Mouse (Mus musculus) v-Abl transformed pro-B cells (cell line): ENCODE measurements around the gene Sfxn2.

ENCODE experiments used
- in situ Hi-C, 2 experiments: fragments of 400-800 bp; cut with MboI; formaldehyde crosslinking; loops; one replicate each; pipeline ENCODE4 v1.15.1; 2025; ENCODE audit not compliant: unreplicated experiment in 2 of 2

The Sfxn2 gene

GRCm38 (mm10) chr19:46598187-46598586 lies 25.0 kb downstream of the Sfxn2 start:
- in situ Hi-C loops = no loop called here

GRCm38 (mm10) chr19:46598720-46599252 lies 25.6 kb downstream of the Sfxn2 start, which contains the start of gene Wbp1l:
Gene Wbp1l, plus strand, starts transcription at chr19:46599084.
- in situ Hi-C loops = no loop called here

DNA sequence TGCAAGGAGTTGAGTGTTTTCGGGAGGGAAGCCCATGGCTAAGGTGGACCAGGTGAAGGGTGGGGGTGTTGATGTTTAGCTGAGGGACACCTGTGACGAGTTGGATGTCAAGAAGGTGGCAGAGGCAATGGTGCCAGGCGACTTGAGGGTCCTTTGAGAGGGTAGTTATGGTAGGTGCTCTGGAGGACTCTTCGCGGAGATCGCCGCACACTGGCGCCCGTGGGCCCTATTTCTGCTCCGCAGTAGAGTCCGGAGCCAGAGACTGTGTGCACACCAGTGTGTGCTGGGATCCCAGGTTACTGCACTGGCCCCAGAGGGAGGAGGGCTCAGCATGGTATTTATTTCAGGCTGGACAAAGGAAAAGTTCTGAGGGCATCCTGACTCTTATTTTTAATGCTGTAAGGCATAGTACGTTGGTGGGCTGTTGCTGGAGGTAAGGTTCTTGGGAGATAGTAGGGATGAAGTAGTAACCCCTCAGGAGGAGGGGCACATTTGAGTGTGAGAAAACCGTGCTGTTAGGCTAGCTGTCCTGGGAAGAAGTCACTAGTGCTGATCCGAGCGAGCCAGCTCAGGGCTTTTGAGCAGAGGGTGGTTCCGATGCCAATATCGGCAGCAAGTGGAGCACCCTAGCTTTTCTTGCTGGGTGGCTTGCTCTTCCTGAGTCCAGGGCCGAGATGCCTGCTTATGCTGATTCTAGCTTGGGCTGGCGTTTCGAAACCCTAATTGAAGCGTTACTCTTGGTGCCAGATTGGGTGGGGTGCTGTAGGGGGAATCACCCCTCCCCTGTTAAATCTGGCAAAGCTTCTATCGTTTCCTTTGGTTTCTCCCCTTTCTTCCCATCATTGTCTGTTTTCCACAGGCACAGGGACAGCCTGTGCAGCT lies 26.5 kb downstream of the Sfxn2 start:
- in situ Hi-C loops = no loop called here

GRCm38 (mm10) chr19:46600371-46600770 lies 27.2 kb downstream of the Sfxn2 start:
- in situ Hi-C loops = no loop called here

DNA sequence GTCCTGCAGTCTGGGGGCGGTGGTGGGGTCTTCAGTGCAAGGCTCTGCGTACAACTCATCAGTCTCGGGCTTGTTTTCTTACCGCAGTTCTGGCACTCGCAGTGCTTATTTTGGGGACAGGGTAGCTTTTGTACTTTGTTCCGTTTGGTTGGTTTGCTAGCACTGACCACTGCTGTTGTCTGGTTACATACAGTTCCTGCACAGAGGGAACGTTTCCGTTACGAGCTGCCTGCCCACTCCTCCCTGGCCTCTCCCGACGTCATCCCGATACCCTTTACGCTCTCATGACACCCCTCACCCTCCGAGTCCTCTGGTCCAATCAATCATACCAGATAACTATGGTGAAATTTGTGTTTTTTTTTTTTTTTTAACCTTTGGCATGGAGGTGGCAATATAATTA lies 28.3 kb downstream of the Sfxn2 start:
- in situ Hi-C loops = no loop called here

DNA sequence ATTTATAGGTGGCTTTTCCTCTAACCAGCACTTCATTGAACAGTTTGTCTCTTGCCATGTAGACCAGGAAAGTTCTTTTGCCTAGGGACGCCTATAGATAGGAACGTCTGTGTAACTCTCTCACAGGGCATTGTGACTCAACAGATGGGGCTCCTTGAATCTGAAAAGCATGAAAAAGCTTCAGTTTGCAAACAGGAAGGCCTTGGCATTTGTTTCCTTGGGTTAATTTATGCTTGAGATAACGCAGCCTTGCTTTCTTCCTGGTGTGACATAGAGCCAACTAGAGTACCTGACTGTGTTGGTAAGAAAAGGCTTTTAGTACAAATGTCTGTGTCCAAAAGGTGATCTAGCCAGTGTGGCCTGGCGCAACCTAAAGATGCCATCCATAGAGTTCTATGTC lies 29.2 kb downstream of the Sfxn2 start:
- in situ Hi-C loops = no loop called here

DNA sequence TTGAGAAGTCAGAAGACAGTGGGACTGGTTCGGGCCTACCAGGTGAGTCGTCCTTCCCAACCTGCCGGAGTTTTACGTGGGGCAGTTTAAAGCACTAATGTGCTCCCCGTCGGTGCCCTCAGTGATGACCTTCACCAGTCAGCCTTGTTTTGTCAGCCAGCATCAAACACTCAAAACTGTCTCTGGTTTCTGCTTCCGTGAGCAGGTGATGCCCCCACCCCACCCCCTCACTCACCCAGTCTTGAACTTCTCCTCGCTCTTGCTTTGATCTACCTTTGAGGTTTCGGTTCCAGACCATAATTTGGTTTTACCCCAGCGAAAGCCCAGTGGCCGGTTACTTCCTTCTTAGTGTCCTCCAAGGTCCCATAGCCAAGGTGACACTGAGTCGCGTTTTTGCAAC lies 33.6 kb downstream of the Sfxn2 start:
- in situ Hi-C loops = no loop called here

DNA sequence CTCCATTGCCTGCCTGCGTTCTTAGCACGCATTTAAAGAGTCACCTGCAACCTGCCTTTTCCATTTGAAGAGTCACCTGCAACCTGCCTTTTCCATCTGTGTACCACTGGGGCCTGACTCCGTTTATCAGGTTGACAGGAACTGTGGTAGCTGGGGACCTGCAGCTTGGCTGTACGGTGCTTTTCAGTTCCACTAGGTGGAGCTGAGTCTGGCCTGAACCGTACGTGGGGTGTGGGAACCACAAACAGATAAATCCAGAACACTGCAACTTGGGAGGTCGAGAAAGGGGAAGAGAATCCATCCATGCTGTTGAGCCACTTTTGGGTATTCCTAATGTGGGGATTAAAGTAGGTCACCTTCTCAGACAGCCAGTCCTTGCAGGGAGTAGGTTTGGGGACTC lies 34.3 kb downstream of the Sfxn2 start:
- in situ Hi-C loops = no loop called here

- in situ Hi-C loops = no loop called here
These were observed 35.0 kb downstream of the Sfxn2 start for GRCm38 (mm10) chr19:46608158-46608557.

DNA sequence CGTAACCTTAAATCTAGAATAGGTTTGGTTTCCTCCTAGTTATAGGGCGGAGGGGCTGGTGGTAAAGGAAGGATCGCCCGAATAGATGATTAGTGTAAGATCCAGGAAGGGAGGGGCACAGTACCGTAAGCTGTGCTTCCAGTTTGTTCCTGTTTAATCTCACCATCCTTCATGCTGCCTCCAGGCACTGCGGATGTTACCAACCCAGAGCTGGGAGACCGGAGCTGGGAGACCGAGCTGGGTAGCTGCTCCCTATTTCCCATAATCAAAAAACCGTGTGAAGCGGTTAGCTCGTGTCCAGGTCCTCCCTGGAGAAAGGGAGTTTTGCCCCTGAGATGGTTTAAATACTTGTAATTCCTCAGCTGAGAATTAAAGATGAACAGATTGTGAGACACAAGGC lies 43.2 kb downstream of the Sfxn2 start:
- in situ Hi-C loops = no loop called here

DNA sequence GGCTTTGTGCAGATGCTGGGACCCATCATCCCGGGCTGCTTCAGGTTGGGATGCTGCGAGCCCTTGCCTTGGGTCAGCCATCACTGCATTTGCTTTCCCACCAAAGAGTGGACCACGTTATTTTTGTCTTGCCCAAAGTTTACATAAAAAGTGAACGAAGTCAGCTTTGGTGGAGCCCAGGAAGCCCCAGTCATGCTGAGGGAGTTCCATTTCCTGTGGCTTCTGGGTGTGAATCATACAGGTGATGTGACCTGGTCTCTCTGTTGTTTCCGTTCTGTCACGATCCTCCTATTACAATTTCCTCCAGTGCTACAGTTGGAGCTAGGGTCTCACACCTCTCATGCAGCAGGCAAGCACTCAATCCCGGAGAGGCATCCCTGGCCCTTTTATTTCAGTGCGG lies 44.2 kb downstream of the Sfxn2 start:
- in situ Hi-C loops = no loop called here

GRCm38 (mm10) chr19:46618322-46618721 lies 45.2 kb downstream of the Sfxn2 start:
- in situ Hi-C loops = no loop called here

DNA sequence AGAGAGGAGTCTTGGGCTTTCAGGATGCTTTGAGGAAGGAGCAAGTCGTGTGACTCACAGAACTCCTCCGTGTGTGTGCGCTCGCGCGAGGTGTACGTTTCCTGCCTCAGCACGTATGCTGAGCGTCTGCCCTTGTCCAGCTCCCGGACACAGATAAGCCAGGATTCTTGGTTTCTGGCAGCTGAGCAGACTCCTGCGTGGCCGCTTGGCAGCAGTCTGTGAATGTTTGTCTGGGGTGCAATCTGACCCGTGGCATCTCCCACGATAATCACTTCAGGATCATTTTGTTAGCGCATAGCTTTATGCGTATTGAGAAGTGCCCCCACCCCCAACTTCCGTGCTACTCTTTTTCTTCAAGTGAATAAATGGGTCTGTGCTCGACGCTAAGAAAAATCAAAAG lies 45.8 kb downstream of the Sfxn2 start:
- in situ Hi-C loops = no loop called here

DNA sequence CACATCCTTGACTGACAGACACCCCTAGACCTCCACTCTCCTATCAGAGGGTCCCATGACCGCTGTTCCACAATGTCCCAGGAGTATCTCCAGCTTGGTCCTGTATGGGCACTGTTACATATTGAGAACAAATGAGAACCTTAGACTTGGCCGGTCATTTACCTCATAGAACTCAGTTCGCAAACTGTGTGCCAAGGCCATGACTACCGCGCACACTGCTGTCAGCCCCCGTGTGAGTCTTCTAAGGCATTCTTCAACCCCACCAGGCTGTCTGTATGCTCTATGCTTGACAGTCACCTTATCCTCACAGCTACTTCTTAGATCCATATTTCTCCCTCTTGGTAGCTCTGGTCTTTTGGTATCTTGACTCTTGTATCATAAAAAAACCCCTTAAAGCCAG lies 46.4 kb downstream of the Sfxn2 start:
- in situ Hi-C loops = no loop called here

- in situ Hi-C loops = no loop called here
These were observed 47.0 kb downstream of the Sfxn2 start for GRCm38 (mm10) chr19:46620016-46620808.

DNA sequence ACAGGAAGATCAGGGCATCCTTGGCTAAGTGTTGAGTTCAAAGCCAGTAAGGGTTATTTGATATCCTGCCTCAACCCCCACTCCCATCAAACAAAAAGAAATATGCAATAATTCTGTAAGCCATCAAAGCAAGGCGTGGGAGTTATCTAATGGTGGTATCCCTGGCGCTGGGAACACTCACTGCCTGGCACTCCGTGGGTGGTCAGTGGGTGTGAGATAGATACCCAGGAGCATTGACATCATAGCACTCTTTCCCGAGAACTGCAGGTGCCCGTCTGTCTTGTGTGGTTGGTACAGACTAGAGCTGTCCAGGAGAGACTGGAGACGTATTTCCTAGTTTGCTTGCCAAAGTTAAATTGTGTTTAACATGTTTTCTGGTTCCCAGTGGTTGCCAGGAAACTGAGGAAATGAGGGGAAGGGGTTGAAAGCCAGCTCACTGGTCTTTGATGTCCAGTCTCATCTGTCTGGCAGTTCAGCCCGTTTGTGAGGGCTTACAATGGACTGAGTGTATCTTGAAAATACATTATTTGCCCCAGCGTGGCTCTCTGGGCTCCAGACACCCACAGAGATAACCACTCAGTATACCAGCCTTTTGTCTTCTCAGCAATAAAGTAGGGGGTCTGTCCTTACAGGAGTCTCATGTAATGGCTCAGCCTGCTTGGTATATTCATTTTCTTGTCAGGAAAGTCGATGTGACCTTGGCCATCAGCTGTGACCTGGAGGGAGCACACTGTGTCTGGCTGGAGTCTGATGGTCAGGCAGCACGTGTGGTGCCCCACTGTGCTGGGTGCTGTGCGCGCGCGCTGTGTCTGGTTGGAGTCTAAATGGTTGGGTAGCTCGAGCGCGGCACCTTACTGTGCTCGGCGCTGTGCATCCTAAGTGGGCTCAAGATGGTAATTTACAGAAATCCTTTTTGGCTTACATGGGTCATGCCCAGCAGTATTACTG lies 48.3 kb downstream of the Sfxn2 start:
- in situ Hi-C loops = no loop called here

GRCm38 (mm10) chr19:46622659-46623193 lies 49.6 kb downstream of the Sfxn2 start:
- in situ Hi-C loops = no loop called here

GRCm38 (mm10) chr19:46623194-46623667 lies 50.1 kb downstream of the Sfxn2 start:
- in situ Hi-C loops = no loop called here

DNA sequence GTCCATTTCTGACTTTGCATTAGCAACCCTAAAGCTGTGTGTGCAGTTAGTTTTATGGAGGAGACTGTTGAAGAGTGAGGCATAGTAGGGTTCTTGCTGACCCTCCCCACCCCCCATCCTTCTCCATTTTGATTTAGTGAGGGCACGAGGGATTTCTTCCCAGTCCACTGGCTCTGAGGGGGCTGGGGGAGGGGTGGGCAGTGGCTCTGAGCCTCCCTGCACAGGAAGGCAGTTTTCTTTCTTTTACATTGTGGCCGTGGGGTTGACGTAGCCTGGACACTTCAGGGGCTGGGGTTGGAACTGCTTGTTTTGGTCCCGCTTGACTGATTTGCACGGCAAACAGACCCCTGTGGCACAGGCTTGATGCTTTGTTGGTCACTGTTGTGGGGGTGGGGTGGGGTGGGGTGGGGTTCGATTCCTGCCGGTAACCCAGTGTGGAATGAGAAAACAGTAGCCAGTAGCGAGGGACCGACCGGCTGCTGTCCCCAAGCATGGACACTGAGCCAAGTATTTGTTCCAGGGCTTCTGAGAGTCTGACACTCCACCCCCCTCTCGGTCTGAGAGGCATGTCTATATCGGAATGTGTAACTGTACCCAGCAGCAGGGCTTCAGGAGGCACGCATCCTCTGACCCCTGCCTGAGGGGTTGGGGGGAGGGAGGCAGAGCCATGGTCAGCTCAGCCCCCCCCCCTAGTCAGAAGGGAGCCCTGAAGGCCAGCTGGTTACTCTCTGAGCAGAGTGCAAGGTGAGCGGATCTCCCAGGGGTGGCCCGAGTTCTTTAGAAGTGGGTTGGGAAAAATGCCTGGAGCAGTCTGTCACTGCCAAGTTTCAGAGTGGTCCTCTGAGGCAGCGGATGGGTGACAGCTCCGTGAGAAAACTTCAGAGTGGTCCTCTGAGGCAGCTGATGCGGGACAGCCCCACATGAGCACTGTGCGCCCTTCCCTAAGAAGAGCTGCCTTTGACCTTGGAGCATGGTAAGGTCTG lies 50.9 kb downstream of the Sfxn2 start:
- in situ Hi-C loops = no loop called here
